22 mouse cellular contexts compared by ENCODE assay signal in genomic region chr2:24317919-24318598, GRCm38 (mm10). TPM values are rescaled to one million over a fixed set of nuclear protein-coding genes. Genes with fewer than 3 reads are reported as not detected.
"Had no signal": no experiment of that assay in that cellular context is flagged by ENCODE, and none has a peak within 500 bp of the region (broad histone marks: within the 10 kb centered on the region; RNA-seq: fewer than 3 reads in every experiment).

No protein-coding gene starts in this region.

- H3K4me3 ChIP-seq: liver, embryonic 12.5 days; lung, embryonic 15.5 days; megakaryocyte, embryonic 14.5 days; midbrain, embryonic 15.5 days; neural tube, embryonic 13.5 days had no signal

- H3K4me1 ChIP-seq: liver, embryonic 12.5 days; lung, embryonic 15.5 days; midbrain, embryonic 15.5 days; neural tube, embryonic 13.5 days had no signal

- H3K27me3 ChIP-seq: liver, embryonic 12.5 days; lung, embryonic 15.5 days; megakaryocyte, embryonic 14.5 days; midbrain, embryonic 15.5 days; neural tube, embryonic 13.5 days had no signal

- H3K36me3 ChIP-seq: liver, embryonic 12.5 days; lung, embryonic 15.5 days; midbrain, embryonic 15.5 days; neural tube, embryonic 13.5 days had no signal

- H3K9ac ChIP-seq: liver, embryonic 12.5 days; lung, embryonic 15.5 days; midbrain, embryonic 15.5 days; neural tube, embryonic 13.5 days had no signal

- DNase-seq: kidney, adult 18-20 months; kidney, postnatal 10 days; kidney, postnatal 4 days; layer of hippocampus, postnatal 36 days; right cerebral cortex, adult 18-20 months; right cerebral cortex, postnatal 25 days; thymus, postnatal 4 days had no signal

- H3K4me2 ChIP-seq: liver, embryonic 12.5 days; lung, embryonic 15.5 days; midbrain, embryonic 11.5 days; midbrain, embryonic 15.5 days; neural tube, embryonic 13.5 days had no signal

- H3K27ac ChIP-seq: liver, embryonic 12.5 days; lung, embryonic 15.5 days; midbrain, embryonic 15.5 days; neural tube, embryonic 13.5 days had no signal

- ATAC-seq: liver, embryonic 12.5 days; midbrain, embryonic 15.5 days had no signal

- H3K9me3 ChIP-seq: liver, embryonic 12.5 days; lung, embryonic 15.5 days; megakaryocyte, embryonic 14.5 days; midbrain, embryonic 15.5 days; neural tube, embryonic 13.5 days had no signal

RNA-seq across cellular contexts. Expression of gene Il1rn, which starts 18.6 kb away (rescaled TPM):
- total RNA-seq: layer of hippocampus, postnatal 36 days; left cerebral cortex, adult 8-10 months; left cerebral cortex, postnatal 36 days had no signal
- polyA plus RNA-seq: midbrain, embryonic 15.5 days had no signal

RNA-seq across cellular contexts. Expression of gene Il1f10, which starts 27.1 kb away (rescaled TPM):
- total RNA-seq: layer of hippocampus, adult 8-10 months; layer of hippocampus, postnatal 36 days; left cerebral cortex, adult 8-10 months; left cerebral cortex, postnatal 36 days; monocyte, adult 5-6 weeks had no signal
- polyA plus RNA-seq: kidney, embryonic 14.5 days; limb, embryonic 14.5 days; liver, embryonic 12.5 days; liver, embryonic 16.5 days; lung, embryonic 15.5 days; midbrain, embryonic 11.5 days; midbrain, embryonic 15.5 days; neural tube, embryonic 13.5 days; small intestine, adult 2 months; stomach, embryonic 16.5 days had no signal

RNA-seq across cellular contexts. Expression of gene Il1f5, which starts 41.3 kb away (rescaled TPM):
- total RNA-seq: layer of hippocampus, adult 8-10 months; layer of hippocampus, postnatal 36 days; monocyte, adult 5-6 weeks had no signal
- polyA plus RNA-seq: kidney, embryonic 14.5 days; liver, embryonic 12.5 days; liver, embryonic 16.5 days; lung, embryonic 15.5 days; midbrain, embryonic 11.5 days; midbrain, embryonic 15.5 days; neural tube, embryonic 13.5 days; small intestine, adult 2 months had no signal
